Mouse (Mus musculus) mature B cell (primary cell): ENCODE data around the gene Gm973.
"Not testable (repeated sequence)": the region's sequence is repeated elsewhere in the genome, so short reads cannot be mapped to it uniquely, and the experiment has no call there.

Experiments used
- in situ Hi-C: fragments of 300-500 bp; cut with MboI; formaldehyde crosslinking; loops from 2 replicates; pipeline ENCODE4 v1.14.3; 2019

Gm973 gene

DNA sequence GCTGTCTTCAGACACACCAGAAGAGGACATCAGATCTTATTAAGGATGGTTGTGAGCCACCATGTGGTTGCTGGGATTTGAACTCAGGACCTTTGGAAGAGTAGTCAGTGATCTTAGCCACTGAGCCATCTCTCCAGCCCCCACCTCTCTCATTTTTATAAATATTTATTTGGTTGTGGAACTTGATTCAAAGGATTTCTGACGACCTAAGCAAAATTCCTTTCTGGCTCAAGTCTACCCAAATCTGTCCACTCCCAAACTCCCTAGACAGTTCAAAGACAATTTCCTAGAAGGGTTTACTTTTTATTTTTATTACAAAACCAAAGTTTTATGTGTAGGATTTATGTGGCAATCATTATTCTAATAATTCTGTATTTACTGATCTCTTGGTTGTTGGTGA, 73.2 kb downstream of the Gm973 start:
- in situ Hi-C loops: no loop called here

DNA sequence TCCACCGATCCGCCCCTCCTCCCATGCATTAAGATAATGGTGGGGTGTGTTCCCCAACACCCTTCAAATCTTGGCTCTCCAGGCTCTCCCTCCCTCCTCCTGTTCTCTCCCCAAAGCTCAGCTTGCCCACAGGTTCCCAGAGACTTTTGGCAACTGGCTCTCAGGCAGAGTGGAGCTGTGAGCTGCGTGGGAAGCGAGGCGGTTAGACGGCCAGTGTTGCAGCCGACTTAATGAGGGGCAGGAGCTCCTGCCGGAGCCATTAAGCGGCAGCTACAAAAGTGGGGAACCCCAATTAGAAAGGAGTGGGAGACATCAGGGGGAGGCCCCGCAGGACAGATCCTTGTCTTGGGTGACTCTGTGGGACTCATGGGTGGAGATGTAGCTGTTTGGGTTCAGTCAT, 76.3 kb downstream of the Gm973 start:
- in situ Hi-C loops: no loop called here

DNA sequence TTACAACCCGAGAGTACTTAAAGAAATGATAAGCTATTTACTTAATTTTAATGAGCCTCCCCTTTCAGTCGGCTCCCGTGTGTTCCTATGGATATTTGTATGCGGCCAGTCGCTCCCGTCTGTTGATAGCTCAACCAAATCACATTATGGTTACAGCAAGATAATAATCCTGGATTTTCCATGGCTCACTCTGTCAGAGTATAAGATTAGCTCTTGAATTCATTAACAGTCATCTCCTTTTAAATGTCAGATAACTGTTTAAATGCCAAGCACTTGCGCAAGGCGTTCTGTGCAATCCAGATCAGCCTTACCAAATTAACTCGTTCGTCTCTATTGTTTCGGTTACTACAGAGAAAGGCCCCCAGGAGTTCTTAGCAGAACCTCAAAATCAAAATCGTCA, 76.8 kb downstream of the Gm973 start:
- in situ Hi-C loops: no loop called here

DNA sequence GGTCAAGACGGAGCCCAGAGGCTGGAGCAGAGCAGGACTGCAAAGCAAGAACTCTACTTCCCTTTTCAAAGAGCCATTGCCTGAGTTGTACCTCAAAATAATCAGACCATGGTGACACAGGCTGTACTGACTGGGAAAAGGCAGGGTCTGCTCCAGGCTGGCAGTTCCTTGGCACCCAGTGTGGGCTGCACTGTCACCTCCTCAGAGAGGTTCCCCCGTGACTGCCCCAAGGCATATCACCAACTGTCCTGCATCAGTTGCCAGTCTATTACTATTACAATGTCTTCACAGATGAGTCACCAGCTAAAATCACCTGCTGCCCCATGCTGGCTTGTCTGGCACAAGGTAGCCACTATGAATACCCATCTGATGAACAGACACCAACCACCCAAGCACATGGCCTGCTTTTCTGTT, 77.6 kb downstream of the Gm973 start:
- in situ Hi-C loops: no loop called here

DNA sequence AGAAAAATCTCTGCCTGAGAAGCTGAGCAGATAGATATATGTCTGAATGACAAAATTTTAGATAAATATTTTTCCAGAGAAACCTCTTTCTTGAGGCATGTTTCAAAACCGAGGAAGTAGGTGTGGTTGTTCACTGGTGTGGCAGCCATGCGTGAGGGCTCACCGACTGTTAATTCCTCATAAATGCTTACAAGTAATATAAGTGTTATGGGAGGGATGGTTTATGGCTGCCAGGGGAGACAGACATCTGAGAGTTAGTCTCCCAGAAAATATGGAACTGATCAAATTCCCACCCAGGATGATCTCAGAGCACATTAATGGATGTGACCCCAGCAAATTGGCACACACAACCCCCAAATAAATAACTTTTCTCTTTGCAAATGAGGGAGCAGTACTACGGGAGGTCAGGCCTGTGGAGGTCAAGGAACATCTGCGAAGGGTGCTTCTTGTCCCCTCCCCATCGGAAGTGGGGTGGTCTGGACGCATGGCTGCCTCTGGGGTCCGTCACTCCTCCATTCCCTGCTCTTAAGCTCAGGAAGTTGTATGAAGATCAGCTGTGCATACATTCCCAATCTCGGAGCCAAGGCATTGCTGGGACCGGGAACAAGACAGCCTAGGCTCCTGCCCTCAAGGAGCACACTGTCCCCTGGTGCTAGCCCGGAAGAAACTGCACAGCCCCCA, 78.7 kb downstream of the Gm973 start:
- in situ Hi-C loops: no loop called here

DNA sequence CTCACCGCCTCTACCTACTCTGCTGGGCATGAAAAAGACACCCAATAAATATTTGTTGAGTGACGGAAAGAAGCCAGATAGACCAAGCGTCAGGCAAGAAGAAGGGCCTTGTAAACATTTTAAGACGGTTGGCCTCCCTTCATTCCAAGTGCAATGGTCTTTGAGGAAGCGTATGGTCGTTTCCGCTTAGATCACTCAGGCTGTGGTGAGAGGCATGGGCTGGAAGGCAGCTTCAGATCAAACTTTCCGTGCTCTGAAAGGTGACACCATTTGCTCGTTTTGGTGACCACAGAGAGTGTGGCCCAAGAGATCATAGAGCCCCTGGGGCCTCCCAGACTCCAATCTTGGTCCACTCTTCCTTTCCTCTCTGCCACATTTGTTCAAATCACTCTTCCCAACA, 79.5 kb downstream of the Gm973 start:
- in situ Hi-C loops: no loop called here

DNA sequence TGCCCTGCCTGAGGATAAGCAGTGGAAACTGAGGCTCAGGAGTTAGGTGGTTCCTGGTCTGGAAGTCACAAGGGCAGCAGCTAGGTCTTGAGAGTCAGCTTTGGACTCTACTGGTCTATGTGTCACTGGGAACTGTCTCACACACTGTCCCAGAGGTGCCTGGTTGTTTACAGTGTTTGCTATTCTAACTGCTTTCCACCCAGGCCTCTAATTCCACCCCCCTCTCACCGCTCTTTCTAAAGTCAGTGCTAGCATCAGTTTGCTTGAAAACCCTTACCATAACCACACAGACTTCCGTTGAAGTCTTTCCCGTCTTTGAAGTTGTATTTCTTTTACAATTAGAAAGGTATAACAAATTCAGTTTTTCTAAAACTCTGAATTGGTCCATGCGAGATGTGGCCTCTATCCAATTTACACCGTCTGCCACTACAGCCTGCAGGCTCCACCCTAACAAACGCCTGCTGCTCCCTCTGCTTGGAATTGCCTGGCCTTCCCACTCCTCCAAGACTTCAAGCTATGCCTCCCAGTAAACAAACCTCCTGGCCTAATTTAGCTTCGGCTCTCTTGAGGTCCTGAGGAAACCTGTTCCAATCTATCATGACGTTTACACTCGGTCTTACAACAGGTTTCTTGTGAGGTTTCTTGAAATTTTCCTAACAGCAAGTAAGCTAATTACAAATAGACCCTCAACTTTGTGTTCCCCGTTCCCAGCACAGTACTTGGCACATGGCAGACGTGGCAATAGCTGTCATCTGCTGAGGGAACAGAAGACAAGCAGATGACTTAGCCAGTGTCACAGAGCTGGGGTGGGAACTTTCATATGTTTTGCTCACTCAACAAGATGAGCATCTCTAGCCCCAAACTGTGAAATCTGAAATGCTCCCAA, 86.7 kb downstream of the Gm973 start:
- in situ Hi-C loops: no loop called here

DNA sequence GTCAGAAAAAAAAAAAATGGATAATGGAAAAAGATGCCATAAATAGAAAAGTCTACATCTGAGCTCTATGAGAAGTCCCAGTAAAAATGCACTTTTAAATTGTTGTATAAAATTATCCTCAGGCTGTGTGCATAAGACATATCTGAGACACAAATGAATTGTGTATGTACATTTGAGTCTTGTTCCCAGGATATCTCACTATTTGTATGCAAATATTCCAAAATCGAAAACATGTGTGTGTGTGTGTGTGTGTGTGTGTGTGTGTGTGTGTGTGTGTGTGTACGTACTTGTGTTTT, 87.3 kb downstream of the Gm973 start:
- in situ Hi-C loops: no loop called here

DNA sequence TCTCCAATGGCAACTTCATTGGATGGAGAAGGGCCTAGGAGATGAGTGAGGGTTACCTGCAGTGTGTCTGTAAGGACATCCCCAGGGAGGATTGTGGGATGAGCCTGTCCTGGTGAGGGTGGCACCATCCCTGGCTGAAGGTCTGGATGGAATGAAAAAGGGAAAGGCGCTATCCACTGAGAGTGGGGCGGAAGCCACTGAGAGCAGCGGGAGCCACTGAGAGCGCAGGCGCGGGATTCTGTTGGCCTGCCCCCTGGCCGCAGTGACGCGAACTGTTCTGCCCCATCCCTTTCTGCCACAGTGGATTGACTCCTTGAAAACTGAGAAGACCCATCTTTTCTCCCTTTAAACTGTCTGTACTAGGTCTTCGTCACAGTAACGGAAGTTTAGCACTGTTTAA, 87.8 kb downstream of the Gm973 start:
- in situ Hi-C loops: no loop called here

DNA sequence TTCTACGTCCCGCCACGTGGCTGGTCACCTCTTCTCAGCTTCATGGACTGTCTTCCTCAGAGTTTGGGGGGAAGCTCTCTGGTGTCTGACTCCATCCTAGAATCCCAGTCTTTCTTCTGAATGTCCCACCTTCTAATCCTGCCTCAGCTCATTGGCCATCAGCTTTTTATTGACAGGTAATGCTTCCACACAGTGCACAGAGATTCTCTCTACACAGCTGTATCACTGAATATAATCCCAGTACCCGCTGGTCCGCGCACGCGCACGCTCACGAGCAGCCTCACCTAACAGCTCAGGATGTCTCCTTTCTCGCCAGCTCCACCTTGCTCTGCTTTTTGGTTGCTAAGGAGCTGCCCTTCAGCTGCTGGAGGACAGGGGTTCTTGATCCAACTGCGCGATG, 90.4 kb downstream of the Gm973 start:
- in situ Hi-C loops: no loop called here

DNA sequence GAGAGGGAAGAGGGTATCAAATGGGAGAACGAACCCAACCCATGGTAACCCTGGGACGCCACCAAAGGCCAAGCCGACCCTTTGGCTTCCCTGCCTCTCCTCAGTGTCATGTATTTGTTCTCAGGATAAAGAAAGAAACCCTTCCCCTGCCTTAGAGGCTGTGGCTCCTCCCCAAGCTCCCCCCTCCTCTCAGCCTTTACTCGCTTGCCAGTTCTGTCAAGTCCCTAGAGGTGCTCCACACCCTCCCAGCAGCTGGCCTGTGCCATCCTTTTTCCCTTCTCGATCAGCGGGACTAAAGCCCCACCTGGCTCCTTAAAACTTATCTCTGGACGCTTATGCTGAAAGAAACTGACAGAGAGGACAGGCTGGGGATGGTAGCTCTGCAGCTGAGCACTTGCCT, 91.0 kb downstream of the Gm973 start:
- in situ Hi-C loops: no loop called here

DNA sequence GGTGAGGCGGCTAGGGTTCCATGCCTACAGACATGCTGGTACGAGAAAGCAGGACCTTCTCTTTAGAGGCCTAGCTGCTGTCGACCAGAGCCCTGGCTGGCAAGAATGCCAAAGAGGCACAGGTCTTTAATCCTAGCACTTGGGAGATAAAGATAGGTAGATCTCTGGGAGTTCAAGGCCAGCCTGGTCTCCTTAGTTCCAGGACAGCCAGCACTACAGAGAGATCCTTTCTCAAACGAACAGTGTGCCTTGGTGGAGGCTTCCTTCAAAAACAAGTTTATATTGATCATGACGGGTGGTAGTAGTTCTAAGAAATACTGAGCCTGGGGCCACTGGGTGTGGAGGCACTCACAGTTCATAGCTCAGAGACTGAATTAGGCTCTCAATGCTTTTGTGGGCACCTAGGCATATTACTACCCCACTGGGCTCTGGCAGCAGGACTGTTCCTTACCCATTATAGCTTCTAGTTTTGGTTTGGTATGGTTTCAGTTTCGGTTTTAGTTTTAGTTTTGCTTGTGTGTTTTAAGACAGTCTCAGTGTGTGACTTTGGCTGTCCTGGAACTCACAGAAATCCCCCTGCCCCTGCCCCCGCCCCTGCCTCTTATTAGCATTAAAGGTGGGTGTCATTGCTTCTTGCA, 92.2 kb downstream of the Gm973 start:
- in situ Hi-C loops: no loop called here

DNA sequence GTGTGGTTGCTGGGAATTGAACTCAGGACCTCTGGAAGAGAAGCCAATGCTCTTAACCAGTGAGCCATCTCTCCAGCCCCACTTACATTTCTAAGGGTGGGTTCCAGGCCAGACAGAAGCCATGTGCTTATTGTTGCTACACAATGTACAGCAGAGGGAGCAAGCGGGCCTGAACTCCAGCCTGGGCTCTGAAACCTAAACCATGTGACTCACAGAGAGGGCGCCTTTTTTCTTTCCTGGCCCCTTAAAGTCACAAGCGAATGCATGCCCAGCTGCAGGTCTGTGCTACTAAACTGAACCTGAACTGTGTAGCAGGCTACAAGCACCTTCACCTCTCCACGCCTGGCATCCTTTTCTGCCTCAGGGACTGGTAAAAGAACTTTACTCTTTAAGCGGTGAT, 92.9 kb downstream of the Gm973 start:
- in situ Hi-C loops: no loop called here

DNA sequence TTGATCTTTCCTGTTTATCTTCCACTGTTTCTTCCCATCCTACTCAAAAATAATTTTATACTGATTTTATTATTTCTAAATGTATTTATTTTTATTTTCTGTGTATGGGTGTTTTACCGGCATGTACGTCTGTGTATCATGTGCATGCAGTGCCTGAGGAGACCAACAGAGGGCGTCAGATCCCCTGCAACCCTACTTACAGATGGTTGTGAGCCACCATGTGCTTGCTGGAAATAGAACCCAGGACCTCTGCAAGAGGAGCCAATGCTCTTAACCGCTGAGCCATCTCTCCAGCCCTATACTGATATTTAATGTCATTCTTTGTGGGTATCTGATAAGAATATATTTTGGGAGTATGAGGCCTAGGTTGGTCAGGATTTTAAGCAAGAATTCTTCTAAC, 93.4 kb downstream of the Gm973 start:
- in situ Hi-C loops: no loop called here

DNA sequence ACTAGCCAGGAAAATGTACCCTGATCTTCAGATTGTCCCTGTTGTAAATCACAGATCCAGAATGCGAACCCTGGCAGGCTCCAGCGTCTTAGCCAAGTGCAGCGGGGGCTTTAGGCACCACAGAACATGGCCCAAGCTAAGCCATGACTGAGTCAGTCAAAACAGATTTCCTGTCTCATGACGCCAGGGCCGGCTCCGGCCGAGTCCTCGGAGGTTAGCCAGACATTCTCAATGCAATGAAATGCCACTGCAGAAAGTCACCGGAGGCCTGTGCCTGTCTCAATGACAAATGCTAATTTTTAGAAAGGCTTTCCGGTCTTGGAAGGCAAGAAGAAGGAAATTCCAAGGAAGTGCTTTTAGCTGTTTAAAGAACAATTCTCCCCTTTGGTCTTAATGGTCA, 93.8 kb downstream of the Gm973 start:
- in situ Hi-C loops: no loop called here

DNA sequence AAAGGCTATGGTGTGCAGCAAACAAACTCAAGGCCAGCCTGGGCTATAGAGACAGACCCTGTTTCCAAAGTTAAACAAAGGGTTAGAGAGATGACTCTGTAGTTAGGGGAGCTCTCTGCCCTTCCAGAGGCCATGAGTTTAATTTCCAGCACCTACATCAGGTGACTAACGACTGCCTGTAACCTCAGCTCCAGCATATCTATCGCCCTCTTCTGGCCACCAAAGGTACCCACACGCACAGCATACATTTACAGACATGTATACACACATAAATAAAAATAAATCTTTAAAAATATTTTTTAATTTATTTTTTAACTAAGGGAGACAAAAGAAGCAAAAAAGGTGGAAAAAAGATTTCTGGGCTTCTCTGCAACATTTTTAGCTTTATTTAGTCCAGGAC, 94.9 kb downstream of the Gm973 start:
- in situ Hi-C loops: no loop called here

DNA sequence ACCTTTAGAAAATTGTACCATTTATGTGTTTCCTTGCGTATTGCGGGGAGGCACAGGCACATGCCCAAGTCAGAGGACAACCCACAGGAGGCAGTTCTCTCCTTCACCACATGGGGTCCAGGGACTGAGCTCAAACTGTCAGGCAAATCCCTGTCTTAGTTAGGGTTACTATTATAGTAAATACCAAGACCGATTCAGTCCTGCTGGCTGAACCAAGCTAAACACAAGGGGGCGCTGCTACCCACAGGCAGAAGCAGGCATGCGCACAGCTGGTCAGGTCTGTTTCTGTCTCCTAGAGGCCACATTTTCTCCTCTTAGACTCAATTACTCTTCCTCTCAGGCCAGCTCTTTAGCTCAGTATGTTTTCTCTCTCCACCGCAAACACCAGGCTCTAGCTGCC, 97.7 kb downstream of the Gm973 start:
- in situ Hi-C loops: no loop called here

DNA sequence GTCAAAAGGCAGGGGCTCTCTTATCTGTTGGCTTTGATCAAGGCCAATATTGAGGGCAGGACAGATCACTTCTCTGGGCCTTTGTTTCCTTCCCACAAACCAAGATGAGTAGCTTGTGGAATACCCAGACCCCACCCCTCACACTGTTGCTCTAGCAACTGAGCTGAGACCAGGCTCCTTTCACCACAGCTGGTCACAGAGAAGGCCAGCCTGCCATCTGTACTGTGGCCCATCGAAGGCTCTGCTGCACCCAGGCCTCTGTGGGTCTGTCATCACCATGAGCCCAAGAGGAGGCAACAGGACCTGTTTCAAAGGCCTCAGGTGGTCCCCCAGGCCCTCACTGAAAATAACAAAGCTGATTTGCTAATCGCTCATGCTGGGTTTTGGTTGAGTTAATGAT, 99.0 kb downstream of the Gm973 start:
- in situ Hi-C loops: no loop called here

DNA sequence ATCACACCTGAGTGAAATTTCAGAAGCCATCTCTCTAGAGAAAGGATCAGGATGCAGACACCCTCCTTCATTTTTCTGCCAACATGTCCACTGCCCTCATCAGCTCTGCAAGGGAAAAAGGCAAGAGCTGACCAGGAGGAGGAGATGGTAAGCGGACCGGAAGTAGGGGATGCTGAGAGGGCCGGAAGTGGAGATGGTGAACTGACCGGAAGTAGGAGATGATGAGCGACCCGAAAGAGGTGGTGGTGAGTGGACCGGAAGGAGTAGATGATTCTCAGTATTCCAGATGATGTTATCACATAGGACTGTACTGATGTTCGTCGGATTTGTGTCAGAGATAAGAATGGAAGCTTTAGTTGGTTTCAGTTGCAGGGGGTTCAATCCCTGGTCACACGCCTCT, 103.1 kb downstream of the Gm973 start:
- in situ Hi-C loops: no loop called here

DNA sequence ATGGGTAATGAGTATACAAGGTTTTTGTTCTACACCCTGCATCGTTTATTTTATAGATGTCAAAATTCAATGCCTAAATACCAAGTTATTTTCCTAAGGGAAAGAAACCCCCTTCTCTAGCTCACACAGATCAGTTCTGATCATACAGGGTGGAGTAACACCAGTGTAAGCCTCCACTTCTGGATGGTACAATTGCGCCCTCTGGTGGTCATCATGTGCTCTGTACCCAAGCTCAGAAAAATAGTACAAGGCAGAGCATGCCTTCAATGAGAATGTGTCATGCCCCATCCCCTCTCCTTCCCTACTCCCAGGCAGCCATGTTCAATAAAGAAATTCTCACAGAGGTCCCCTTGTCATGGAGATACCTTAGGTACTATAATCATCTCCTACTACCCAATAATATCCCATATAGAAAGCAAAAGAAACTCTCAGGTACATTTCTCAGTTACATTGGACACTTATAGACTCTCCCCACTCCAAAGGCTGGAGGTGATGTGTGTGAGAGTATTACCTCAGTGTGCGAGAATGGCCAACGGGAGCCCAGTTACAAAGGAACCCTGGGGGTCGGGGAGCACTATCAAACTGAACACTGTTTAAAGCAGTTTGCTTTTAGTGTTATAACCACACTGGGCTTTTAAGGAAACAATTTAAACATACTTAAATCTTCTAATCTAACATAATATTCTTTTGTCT, 107.4 kb downstream of the Gm973 start:
- in situ Hi-C loops: no loop called here

DNA sequence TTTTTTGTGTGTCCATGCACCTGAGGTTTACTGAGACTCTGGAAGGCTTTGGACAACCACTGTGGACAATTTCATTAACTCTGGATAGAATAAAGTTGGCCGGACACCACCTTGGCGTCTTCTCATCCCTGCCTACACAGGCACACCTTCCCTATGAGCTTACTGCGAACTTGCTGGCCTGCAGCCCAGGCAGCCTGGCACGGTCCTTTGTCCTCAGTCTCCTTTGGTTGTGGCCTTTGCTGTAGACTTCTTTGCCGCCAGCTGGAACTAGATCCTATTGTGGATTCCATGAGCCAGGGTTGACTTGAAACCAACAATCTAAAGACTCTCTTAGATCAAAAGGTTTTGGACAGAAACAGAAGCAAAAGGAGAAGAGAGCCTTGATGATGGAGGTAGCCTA, 109.3 kb downstream of the Gm973 start:
- in situ Hi-C loops: no loop called here

DNA sequence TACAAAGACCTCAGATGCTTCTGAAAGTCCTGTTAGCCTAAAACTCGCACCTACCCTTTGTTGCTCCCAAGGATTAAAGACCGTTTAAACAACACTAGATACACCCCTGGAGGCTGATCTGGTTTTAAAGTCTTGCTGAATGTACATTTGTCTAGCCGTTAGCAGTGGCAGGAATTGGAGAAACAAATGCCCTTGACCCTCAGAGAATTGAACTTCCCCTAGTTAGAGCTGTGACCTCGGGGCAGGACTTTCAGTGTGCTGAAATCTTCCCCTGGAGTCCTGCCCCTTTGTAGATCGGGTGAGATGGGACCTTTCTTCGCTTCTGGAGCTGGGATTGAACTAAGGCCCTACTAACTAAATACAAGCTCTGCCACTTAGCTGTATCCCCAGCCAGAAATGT, 113.1 kb downstream of the Gm973 start:
- in situ Hi-C loops: no loop called here

DNA sequence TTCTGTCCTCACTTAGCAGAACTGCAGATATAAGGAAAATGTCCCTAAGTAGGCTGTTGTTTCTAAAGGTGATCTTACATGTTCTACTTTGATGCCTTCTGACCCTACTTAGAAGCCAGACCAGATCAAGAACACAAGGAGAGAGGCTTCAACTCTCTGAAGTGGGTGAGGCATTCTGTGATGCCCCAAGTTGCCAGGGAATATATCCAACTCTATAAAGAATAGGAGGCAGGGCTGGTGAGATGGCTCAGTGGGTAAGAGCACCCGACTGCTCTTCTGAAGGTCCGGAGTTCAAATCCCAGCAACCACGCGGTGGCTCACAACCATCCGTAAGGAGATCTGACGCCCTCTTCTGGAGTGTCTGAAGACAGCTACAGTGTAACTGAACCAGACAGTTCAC, 114.3 kb downstream of the Gm973 start:
- in situ Hi-C loops: not testable (repeated sequence)
